Comparison of ENCODE assay signal across 11 mouse cellular contexts in the genomic region with DNA sequence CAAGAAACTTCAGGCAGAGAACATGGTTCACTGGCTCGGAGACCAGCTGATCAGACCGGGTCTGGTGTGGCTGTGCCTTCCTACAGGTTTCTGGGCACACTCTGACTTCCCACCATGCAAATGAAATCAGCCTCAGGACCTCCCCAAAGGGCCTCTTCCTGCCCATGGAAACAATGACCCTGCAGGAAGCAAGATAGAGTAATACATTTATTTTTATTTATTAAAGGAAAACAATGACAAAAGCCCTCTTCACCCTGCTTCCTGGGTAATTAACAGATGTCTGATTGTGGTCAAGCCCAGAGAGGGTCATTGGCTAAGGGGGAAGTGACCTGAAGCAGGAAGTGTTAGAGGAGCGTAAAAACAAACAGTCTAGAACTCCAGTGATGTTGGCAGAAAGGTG. TPM values are rescaled to one million over a fixed set of nuclear protein-coding genes. Genes with fewer than 3 reads are reported as not detected.
A peak's percentile ranks its signal among the peaks of the same experiment; 100 is the strongest.
DNase-seq lines count a peak whose midpoint lies in the region; ATAC-seq lines count a peak whose summit lies in the region.
"Had no signal": no experiment of that assay in that cellular context is flagged by ENCODE, and none has a peak within 500 bp of the region (broad histone marks: within the 10 kb centered on the region; RNA-seq: fewer than 3 reads in every experiment).

No protein-coding gene starts in this region.

- peak; percentile 21 to 32 for DNase-seq in kidney, postnatal 4 days
- DNase-seq in skeletal muscle tissue, adult 2 months (ENCODE audit: low read depth, low spot score), result peak; percentile 21
- no peak for DNase-seq in layer of hippocampus, postnatal 14 days (ENCODE audit: low spot score in 2 of 2)
- DNase-seq in layer of hippocampus, postnatal 25 days (ENCODE audit: extremely low spot score in 1 of 2, low spot score in 1 of 2), result no peak
- DNase-seq: forebrain, postnatal 0 days; thymus, postnatal 25 days had no signal

- WGBS in intestine, embryonic 16.5 days, result 69% methylated on average over 3 of the region's 3 CpGs
- 68% methylated on average over 3 of the region's 3 CpGs for WGBS in intestine, embryonic 15.5 days
- WGBS in heart, embryonic 14.5 days, result 61% methylated on average over 3 of the region's 3 CpGs

- no peak overlapping the region for H3K4me3 ChIP-seq in intestine, embryonic 16.5 days (ENCODE audit: low read length)
- H3K4me3 ChIP-seq in intestine, embryonic 15.5 days (replicated peaks), result no peak overlapping the region
- H3K4me3 ChIP-seq in heart, embryonic 14.5 days (ENCODE audit: control insufficient read depth in 1 of 2, insufficient read depth in 1 of 2, low read depth in 1 of 2, low read length in 2 of 2), result no peak overlapping the region
- H3K4me3 ChIP-seq: neural tube, embryonic 12.5 days had no signal

- H3K27ac ChIP-seq in intestine, embryonic 16.5 days (ENCODE audit: low read length), result no peak overlapping the region
- no peak overlapping the region for H3K27ac ChIP-seq in intestine, embryonic 15.5 days
- peak overlapping the region in 1 of 2 experiments; percentile 72; a peak in 2 of 4 replicates for H3K27ac ChIP-seq in heart, embryonic 14.5 days (replicated peaks in 1 of 2; ENCODE audit: control insufficient read depth in 1 of 2, insufficient read depth in 1 of 2, low read depth in 2 of 2, low read length in 2 of 2)
- H3K27ac ChIP-seq: neural tube, embryonic 12.5 days had no signal

- H3K27me3 ChIP-seq in intestine, embryonic 16.5 days (replicated peaks; ENCODE audit: control insufficient read depth, insufficient read depth, low read length), result no peaks in the 10 kb centered on the region
- no peaks in the 10 kb centered on the region for H3K27me3 ChIP-seq in intestine, embryonic 15.5 days (replicated peaks)
- no peaks in the 10 kb centered on the region for H3K27me3 ChIP-seq in heart, embryonic 14.5 days (ENCODE audit: control insufficient read depth, insufficient read depth, low read length)
- H3K27me3 ChIP-seq: neural tube, embryonic 12.5 days had no signal

- H3K4me2 ChIP-seq in intestine, embryonic 16.5 days (ENCODE audit: low read depth, low read length), result no peak overlapping the region
- no peak overlapping the region for H3K4me2 ChIP-seq in intestine, embryonic 15.5 days (replicated peaks)
- no peak overlapping the region for H3K4me2 ChIP-seq in heart, embryonic 14.5 days (ENCODE audit: low read length)
- H3K4me2 ChIP-seq: neural tube, embryonic 12.5 days had no signal

- no peak overlapping the region for H3K9ac ChIP-seq in intestine, embryonic 16.5 days (ENCODE audit: low read depth, low read length)
- H3K9ac ChIP-seq in intestine, embryonic 15.5 days, result no peak overlapping the region
- H3K9ac ChIP-seq in heart, embryonic 14.5 days (ENCODE audit: low read length), result no peak overlapping the region
- H3K9ac ChIP-seq: forebrain, postnatal 0 days; neural tube, embryonic 12.5 days had no signal

- peak; percentile 62 for ATAC-seq in intestine, embryonic 16.5 days
- ATAC-seq in intestine, embryonic 15.5 days, result no peak
- peak; percentile 49; the same call in 1 of the 2 replicates for ATAC-seq in heart, embryonic 14.5 days (ENCODE audit: insufficient number of reproducible peaks, insufficient read depth, low FRiP score, low read depth)
- ATAC-seq in granulocyte monocyte progenitor cell, adult 5-6 weeks (replicated peaks; ENCODE audit: poor library complexity, severe bottlenecking), result no peak
- ATAC-seq: forebrain, postnatal 0 days had no signal

- H3K9me3 ChIP-seq in intestine, embryonic 16.5 days (ENCODE audit: control insufficient read depth, low read length), result no peaks in the 10 kb centered on the region
- H3K9me3 ChIP-seq in intestine, embryonic 15.5 days, result no peaks in the 10 kb centered on the region
- H3K9me3 ChIP-seq in heart, embryonic 14.5 days (ENCODE audit: control insufficient read depth, low read length), result peaks cover 5% of the 10 kb centered on the region
- H3K9me3 ChIP-seq: neural tube, embryonic 12.5 days had no signal

- no peaks in the 10 kb centered on the region for H3K4me1 ChIP-seq in intestine, embryonic 16.5 days (ENCODE audit: control insufficient read depth, insufficient read depth, low read length)
- H3K4me1 ChIP-seq in intestine, embryonic 15.5 days (replicated peaks), result no peaks in the 10 kb centered on the region
- no peaks in the 10 kb centered on the region for H3K4me1 ChIP-seq in heart, embryonic 14.5 days (ENCODE audit: control insufficient read depth in 2 of 2, insufficient read depth in 2 of 2, low read length in 2 of 2)
- H3K4me1 ChIP-seq: neural tube, embryonic 12.5 days had no signal

- H3K36me3 ChIP-seq in intestine, embryonic 16.5 days (ENCODE audit: control insufficient read depth, insufficient read depth, low read length), result no peaks in the 10 kb centered on the region
- H3K36me3 ChIP-seq in intestine, embryonic 15.5 days, result peaks cover 4% of the 10 kb centered on the region; the same call in 1 of the 2 replicates
- H3K36me3 ChIP-seq in heart, embryonic 14.5 days (ENCODE audit: control insufficient read depth, insufficient read depth, low read length), result no peaks in the 10 kb centered on the region
- H3K36me3 ChIP-seq: neural tube, embryonic 12.5 days had no signal

RNA-seq across cellular contexts. Expression of gene Eva1a, which starts 43.4 kb away (rescaled TPM):
- polyA plus RNA-seq in intestine, embryonic 16.5 days (2015; fragmentation: Nextera tagmentation; extraction: Ambion mirVana), result 17.4 and 20.3 TPM in 2 replicates
- 16.8 and 19.6 TPM in 2 replicates for polyA plus RNA-seq in intestine, embryonic 15.5 days (2015; fragmentation: Nextera tagmentation; extraction: Ambion mirVana)
- 5.7 and 6.0 TPM in 2 replicates for polyA plus RNA-seq in heart, embryonic 14.5 days (2014; fragmentation: Nextera tagmentation; extraction: Ambion mirVana)
- total RNA-seq in granulocyte monocyte progenitor cell, adult 5-6 weeks (2014; fragmentation: Nextera tagmentation), result not detected in 2 replicates
- not detected in 2 replicates for total RNA-seq in granulocyte monocyte progenitor cell, adult 5-6 weeks (2017)
- total RNA-seq in layer of hippocampus, postnatal 14 days (2021), result 10 to 100 TPM; 16.2 to 17.9 TPM
- total RNA-seq in layer of hippocampus, postnatal 25 days (2021), result 10 to 100 TPM; 14.6 to 16.9 TPM

Comparison
In these comparisons a context has a peak if more than half of its experiments do, and no peak if none do; other contexts are left out.
1. ATAC-seq: peak in intestine, embryonic 16.5 days (single experiment) and heart, embryonic 14.5 days (single experiment); none in intestine, embryonic 15.5 days (single experiment) and granulocyte monocyte progenitor cell, adult 5-6 weeks (single experiment).
2. DNase-seq: peak in kidney, postnatal 4 days (2 of 2) and skeletal muscle tissue, adult 2 months (single experiment); none in layer of hippocampus, postnatal 14 days (0 of 2) and layer of hippocampus, postnatal 25 days (0 of 2).
3. RNA of gene Eva1a, which starts 43.4 kb away (total RNA-seq): 16.2 to 17.9 TPM in layer of hippocampus, postnatal 14 days and 14.6 to 16.9 TPM in layer of hippocampus, postnatal 25 days; not detected in granulocyte monocyte progenitor cell, adult 5-6 weeks; every median in the first group is over 10 times any median in the second.